Mouse (Mus musculus) activated CD4-positive, CD25-positive, alpha-beta regulatory T cell, adult 4 months (primary cell): ENCODE data around the gene Wdr70. TPM values are rescaled to one million over a fixed set of nuclear protein-coding genes. Genes with fewer than 3 reads are reported as not detected.
A peak's percentile ranks its signal among the peaks of the same experiment; 100 is the strongest.

ENCODE experiments used
- ATAC-seq: one replicate; pipeline ENCODE4 v1.8.0; 2017
- polyA plus RNA-seq, 2 experiments: library from polyadenylated mRNA; unstranded; fragments of 100-300 nt; shearing (Covaris generic); gene quantifications; one replicate each; pipeline ENCODE4 v1.2.1; 2017

The Wdr70 gene
- polyA plus RNA-seq, 2 experiments from 2014 or later = 35.3 to 36.5 TPM

- ATAC-seq = peak; percentile 88
Measured at GRCm38 (mm10) chr15:7925382-7925781, 173.6 kb downstream of the Wdr70 start.

- no peak for ATAC-seq
Measured at GRCm38 (mm10) chr15:7923281-7923680, 175.7 kb downstream of the Wdr70 start.

GRCm38 (mm10) chr15:7922291-7923037 lies 176.5 kb downstream of the Wdr70 start:
- no peak for ATAC-seq

GRCm38 (mm10) chr15:7921124-7921523 lies 177.9 kb downstream of the Wdr70 start:
- ATAC-seq = no peak

- ATAC-seq = no peak
Measured at GRCm38 (mm10) chr15:7906491-7907035, 192.4 kb downstream of the Wdr70 start.

GRCm38 (mm10) chr15:7899286-7899685 lies 199.7 kb downstream of the Wdr70 start:
- ATAC-seq = no peak

GRCm38 (mm10) chr15:7891547-7892282 lies 207.3 kb downstream of the Wdr70 start:
- ATAC-seq = no peak

GRCm38 (mm10) chr15:7890286-7890685 lies 208.7 kb downstream of the Wdr70 start:
- no peak for ATAC-seq

- ATAC-seq = no peak
Measured at GRCm38 (mm10) chr15:7889362-7889674, 209.7 kb downstream of the Wdr70 start.

GRCm38 (mm10) chr15:7888617-7889361 lies 210.2 kb downstream of the Wdr70 start:
- no peak for ATAC-seq

GRCm38 (mm10) chr15:7886591-7886990 lies 212.4 kb downstream of the Wdr70 start:
- no peak for ATAC-seq

- no peak for ATAC-seq
Measured at GRCm38 (mm10) chr15:7885106-7885505, 213.9 kb downstream of the Wdr70 start.

GRCm38 (mm10) chr15:7884181-7884580 lies 214.8 kb downstream of the Wdr70 start:
- no peak for ATAC-seq

GRCm38 (mm10) chr15:7879956-7880355 lies 219.1 kb downstream of the Wdr70 start:
- no peak for ATAC-seq

GRCm38 (mm10) chr15:7878861-7879260 lies 220.1 kb downstream of the Wdr70 start:
- ATAC-seq = no peak

- no peak for ATAC-seq
Measured at GRCm38 (mm10) chr15:7877560-7878467, 221.2 kb downstream of the Wdr70 start.

GRCm38 (mm10) chr15:7875879-7876278 lies 223.1 kb downstream of the Wdr70 start:
- no peak for ATAC-seq

GRCm38 (mm10) chr15:7872473-7872872 lies 226.5 kb downstream of the Wdr70 start:
- no peak for ATAC-seq

- ATAC-seq = no peak
Measured at GRCm38 (mm10) chr15:7865305-7865704, 233.7 kb downstream of the Wdr70 start.

- ATAC-seq = no peak
Measured at GRCm38 (mm10) chr15:7863328-7863727, 235.7 kb downstream of the Wdr70 start.

GRCm38 (mm10) chr15:7862890-7863289 lies 236.1 kb downstream of the Wdr70 start:
- ATAC-seq = no peak

- no peak for ATAC-seq
Measured at GRCm38 (mm10) chr15:7858841-7859240, 240.2 kb downstream of the Wdr70 start.
